Mouse (Mus musculus) megakaryocyte-erythroid progenitor cell, adult 5-6 weeks (primary cell): ENCODE data around the gene BC048679. TPM values are rescaled to one million over a fixed set of nuclear protein-coding genes. Genes with fewer than 3 reads are reported as not detected.

Experiments used
- ATAC-seq: replicated peaks from 2 replicates; pipeline ENCODE4 v1.8.0; 2016; ENCODE audit warnings: mild to moderate bottlenecking, inconsistent platforms; ENCODE audit not compliant: severe bottlenecking, poor library complexity, low FRiP score, low TSS enrichment
- total RNA-seq, 2 experiments: library from RNA; stranded (forward) in 1 of 2; stranded (reverse) in 1 of 2; fragments of 200-1000, 215-1000 nt in 1 of 2; fragments of >200 nt in 1 of 2; fragmentation: Nextera tagmentation in 1 of 2; gene quantifications; 2 replicates each; pipeline ENCODE4 v1.2.3; 2014 to 2017

Gene BC048679
- total RNA-seq (2014; fragmentation: Nextera tagmentation) (not detected in 2 replicates), total RNA-seq (2017) (not detected in 2 replicates)

- no peak for ATAC-seq
These were observed at the start of gene BC048679 for GRCm38 (mm10) chr7:81498181-81498580. BC048679 (minus strand) TSS chr7:81498281.

GRCm38 (mm10) chr7:81542934-81543333 lies 44.9 kb upstream of the BC048679 start:
- ATAC-seq, result no peak

GRCm38 (mm10) chr7:81541924-81542524 lies 43.9 kb upstream of the BC048679 start:
- ATAC-seq, result no peak

GRCm38 (mm10) chr7:81540999-81541398 lies 42.9 kb upstream of the BC048679 start:
- ATAC-seq, result no peak

GRCm38 (mm10) chr7:81539565-81539964 lies 41.5 kb upstream of the BC048679 start:
- ATAC-seq, result no peak

GRCm38 (mm10) chr7:81538070-81538675 lies 40.1 kb upstream of the BC048679 start:
- peak; percentile 49; the same call in 1 of the 2 replicates for ATAC-seq

- ATAC-seq, result no peak
These were observed 38.4 kb upstream of the BC048679 start for GRCm38 (mm10) chr7:81536478-81536877.

- ATAC-seq, result no peak
These were observed 33.4 kb upstream of the BC048679 start for GRCm38 (mm10) chr7:81531462-81531861.

GRCm38 (mm10) chr7:81528918-81529317 lies 30.8 kb upstream of the BC048679 start:
- ATAC-seq, result no peak

- ATAC-seq, result no peak
These were observed 25.6 kb upstream of the BC048679 start for GRCm38 (mm10) chr7:81523663-81524017.

- ATAC-seq, result peak; percentile 98
These were observed 25.1 kb upstream of the BC048679 start for GRCm38 (mm10) chr7:81523008-81523662.

GRCm38 (mm10) chr7:81516154-81517030 lies 18.3 kb upstream of the BC048679 start:
- no peak for ATAC-seq

- ATAC-seq, result no peak
These were observed 17.0 kb upstream of the BC048679 start for GRCm38 (mm10) chr7:81514906-81515590.

GRCm38 (mm10) chr7:81501050-81501449 lies 3.0 kb upstream of the BC048679 start:
- no peak for ATAC-seq

- no peak for ATAC-seq
These were observed 910 bp downstream of the BC048679 start for GRCm38 (mm10) chr7:81497171-81497570.

- ATAC-seq, result peak; percentile 79
These were observed 4.6 kb downstream of the BC048679 start, which contains the start of gene Ap3b2 for GRCm38 (mm10) chr7:81493331-81494021. Ap3b2 (minus strand) TSS chr7:81493925.

GRCm38 (mm10) chr7:81492628-81493027 lies 5.5 kb downstream of the BC048679 start:
- ATAC-seq, result no peak

- no peak for ATAC-seq
These were observed 8.4 kb downstream of the BC048679 start for GRCm38 (mm10) chr7:81489649-81490048.

GRCm38 (mm10) chr7:81480800-81481199 lies 17.3 kb downstream of the BC048679 start:
- no peak for ATAC-seq
